Mouse (Mus musculus): Measurements from ENCODE around the gene Grap. TPM values are rescaled to one million over a fixed set of nuclear protein-coding genes. Genes with fewer than 3 reads are reported as not detected.

Grap gene
- total RNA-seq, 2 experiments from 2014 or later: 1.3 to 2.4 TPM

DNA sequence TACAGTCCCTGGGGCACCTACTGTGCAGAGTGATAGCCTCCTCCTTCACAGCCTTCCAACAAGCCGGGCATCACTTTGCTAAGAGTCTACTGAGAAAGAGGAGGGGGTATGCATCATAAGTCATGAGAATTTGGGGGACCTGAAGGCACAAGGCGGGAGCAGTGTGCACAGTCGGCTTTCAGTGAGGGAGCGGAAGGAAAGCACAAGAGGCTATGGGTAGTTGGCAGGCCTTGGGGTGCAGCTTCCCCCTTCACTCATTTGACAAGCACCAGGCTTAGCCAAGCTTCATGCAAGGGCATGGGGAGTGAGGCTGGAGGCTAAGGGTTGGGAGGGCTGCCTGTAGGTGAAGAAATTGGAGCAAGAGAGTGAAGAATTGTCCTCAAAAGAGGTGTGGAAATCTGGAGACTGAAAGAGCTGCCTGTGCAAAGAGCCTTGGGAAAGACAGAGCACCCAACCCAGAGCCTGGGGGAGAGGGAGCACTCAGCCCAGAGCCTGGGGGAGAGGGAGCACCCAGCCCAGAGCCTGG, 1.8 kb downstream of the Grap start:
- ATAC-seq (replicated peaks; ENCODE audit: low FRiP score, low TSS enrichment, poor library complexity, severe bottlenecking): no peak

GRCm38 (mm10) chr11:61655649-61656048, 2.6 kb downstream of the Grap start:
- ATAC-seq (replicated peaks; ENCODE audit: low FRiP score, low TSS enrichment, poor library complexity, severe bottlenecking): no peak

DNA sequence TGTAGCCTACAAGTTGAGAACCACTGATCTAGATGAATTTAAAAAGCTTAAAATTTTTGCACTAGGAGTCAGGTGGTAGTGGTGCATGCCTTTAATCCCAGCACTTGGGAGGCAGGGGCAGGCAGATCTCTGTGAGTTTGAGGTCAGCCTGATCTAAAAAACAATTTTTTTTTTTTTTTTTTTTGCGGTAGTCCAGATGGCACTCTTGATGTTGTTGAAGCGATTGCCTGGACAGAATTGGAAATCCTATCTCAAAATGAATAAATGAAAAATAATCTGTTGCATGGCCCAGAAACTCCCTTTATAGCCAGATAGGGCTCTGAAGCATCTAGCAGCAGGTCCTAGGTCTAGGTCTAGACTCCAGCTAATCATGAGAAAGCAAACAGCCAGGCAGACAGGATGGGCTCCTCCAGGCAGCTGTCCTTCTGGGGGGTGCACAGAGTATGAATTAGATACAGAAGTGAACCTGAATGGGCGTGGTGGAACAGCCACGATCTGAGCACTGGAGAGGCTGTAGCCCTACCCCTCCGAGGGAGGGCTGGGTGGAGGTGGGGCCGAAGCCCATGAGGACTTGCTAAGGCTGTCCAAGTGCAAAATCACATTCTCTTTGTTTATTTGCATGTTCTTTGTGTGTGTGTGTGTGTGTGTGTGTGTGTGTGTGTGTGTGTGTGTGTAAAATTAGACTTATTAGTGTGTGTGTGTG, 3.2 kb downstream of the Grap start:
- ATAC-seq (replicated peaks; ENCODE audit: low FRiP score, low TSS enrichment, poor library complexity, severe bottlenecking): no peak

GRCm38 (mm10) chr11:61657432-61657831, 4.4 kb downstream of the Grap start:
- ATAC-seq (replicated peaks; ENCODE audit: low FRiP score, low TSS enrichment, poor library complexity, severe bottlenecking): no peak

DNA sequence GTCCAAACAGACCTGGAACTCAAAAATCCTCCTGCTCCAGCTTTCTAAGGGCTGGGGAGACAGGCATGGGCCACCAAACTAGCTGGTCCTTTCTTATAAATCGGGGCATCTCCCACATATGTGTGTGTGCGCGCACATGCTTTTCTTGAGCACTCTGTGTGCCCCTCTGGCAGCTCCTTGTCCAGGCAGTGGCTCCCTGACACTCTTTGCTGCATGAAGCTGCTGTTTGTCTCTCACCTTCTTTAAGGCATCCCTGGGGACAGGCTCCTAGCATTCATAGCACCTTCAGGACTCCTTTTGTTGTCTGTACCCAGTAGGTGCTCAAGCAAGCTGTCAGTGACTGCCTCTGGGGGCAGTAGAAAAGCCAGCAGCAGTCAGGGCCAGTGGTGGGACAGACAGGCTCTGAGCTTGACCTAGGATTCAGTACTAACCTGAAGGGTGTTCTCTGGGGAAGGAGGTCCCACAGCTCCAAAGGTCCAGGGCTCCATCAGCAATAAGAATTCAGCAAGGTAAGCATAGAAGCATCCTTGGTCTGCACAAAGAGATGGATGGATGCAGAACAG, 5.4 kb downstream of the Grap start:
- no peak for ATAC-seq (replicated peaks; ENCODE audit: low FRiP score, low TSS enrichment, poor library complexity, severe bottlenecking)

DNA sequence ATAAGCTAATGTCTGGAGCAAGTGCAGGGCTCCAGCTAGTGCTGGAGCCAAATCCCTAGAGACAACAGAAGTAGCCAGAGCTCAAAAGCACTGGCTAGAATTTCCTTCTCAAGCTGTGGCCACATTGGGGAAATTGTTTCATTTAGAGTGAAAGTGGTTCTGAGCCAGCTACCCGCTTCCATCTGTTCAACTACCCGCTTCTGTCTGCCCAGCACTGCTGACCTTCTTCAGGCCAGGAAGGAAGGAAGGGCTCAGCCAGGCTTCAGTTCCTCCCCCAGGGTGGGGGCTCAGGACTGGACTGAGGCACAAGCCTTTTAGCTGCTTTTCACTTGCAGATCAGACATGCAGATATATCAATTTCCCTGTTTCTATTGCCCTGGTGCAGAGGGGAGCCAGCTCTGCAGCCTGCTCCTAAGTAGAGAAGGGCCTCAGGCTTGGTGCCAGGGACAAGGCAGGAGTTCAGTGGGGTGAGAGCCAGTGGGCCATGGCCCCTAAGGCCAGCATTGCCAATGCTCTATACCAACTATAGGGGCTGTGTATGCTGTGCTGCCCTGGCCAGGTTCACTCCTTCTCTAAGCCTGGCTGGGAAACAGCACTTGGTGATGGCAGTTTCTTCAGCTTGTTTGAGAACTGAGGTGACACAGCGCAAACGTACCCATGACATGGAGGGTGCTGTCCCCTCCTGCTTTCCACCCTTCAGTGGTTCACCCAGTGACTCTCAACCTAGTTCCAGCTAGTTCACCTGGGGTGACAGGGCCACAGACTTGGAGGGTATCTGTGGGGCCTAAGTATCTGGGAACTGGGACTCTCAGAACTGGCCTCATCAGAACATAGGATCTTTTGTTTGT, 6.2 kb downstream of the Grap start:
- no peak for ATAC-seq (replicated peaks; ENCODE audit: low FRiP score, low TSS enrichment, poor library complexity, severe bottlenecking)

GRCm38 (mm10) chr11:61660001-61660400, 6.9 kb downstream of the Grap start:
- no peak for ATAC-seq (replicated peaks; ENCODE audit: low FRiP score, low TSS enrichment, poor library complexity, severe bottlenecking)

DNA sequence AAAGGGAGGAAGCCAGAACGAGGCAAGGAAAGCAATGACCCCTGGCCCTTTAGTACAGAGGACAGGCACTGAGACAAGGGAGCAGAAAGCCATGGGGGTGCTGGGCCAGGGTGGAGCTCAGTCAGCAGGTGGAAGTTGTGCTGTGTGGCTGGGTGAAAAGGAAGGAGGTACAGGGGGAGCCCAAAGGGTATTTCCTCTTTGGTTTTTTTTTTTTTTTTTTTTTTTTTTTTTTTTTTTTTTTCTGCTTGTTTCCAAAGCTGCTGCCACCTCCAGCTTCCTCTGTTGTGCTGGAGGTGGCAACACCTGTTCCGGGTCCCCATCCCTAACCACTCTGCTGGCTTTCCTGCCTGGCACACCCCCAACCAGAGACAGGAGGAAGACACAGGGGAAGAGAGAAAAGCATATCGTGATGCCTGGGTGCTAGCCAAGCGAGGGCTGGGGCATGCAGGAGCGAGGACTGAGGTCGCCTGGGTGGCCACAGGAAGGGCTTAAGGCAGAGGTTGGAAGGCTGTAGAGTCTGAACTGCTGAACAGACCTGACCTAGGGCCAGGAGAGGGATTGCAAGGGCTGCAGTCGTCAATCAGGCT, 7.8 kb downstream of the Grap start:
- no peak for ATAC-seq (replicated peaks; ENCODE audit: low FRiP score, low TSS enrichment, poor library complexity, severe bottlenecking)

- ATAC-seq (replicated peaks; ENCODE audit: low FRiP score, low TSS enrichment, poor library complexity, severe bottlenecking): no peak
These were observed 9.1 kb downstream of the Grap start for GRCm38 (mm10) chr11:61662189-61662588.

- ATAC-seq (replicated peaks; ENCODE audit: low FRiP score, low TSS enrichment, poor library complexity, severe bottlenecking): no peak
These were observed 12.3 kb downstream of the Grap start for GRCm38 (mm10) chr11:61665401-61665800.

GRCm38 (mm10) chr11:61665991-61666799, 13.1 kb downstream of the Grap start:
- ATAC-seq (replicated peaks; ENCODE audit: low FRiP score, low TSS enrichment, poor library complexity, severe bottlenecking): peak; percentile 71

GRCm38 (mm10) chr11:61667248-61667647, 14.2 kb downstream of the Grap start:
- no peak for ATAC-seq (replicated peaks; ENCODE audit: low FRiP score, low TSS enrichment, poor library complexity, severe bottlenecking)

DNA sequence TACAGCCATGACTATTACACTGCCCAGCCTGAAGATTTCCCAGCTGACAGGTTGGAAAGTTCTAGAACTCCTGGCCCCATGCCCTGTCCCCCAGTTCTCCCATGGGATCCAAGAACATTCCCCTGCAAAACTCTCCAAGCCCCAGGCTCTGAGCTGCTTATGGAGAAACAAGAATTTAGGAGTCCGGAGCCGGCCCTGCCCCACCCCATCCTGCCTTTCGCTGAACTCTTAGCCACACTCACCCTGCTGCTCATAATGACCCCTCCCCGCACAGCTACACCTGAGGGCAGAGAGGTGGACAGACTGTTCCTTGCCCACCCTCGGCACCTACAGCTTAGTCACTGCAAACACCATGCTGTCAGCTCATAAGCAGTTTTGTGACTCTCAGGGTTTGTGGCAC, 14.7 kb downstream of the Grap start:
- ATAC-seq (replicated peaks; ENCODE audit: low FRiP score, low TSS enrichment, poor library complexity, severe bottlenecking): no peak

DNA sequence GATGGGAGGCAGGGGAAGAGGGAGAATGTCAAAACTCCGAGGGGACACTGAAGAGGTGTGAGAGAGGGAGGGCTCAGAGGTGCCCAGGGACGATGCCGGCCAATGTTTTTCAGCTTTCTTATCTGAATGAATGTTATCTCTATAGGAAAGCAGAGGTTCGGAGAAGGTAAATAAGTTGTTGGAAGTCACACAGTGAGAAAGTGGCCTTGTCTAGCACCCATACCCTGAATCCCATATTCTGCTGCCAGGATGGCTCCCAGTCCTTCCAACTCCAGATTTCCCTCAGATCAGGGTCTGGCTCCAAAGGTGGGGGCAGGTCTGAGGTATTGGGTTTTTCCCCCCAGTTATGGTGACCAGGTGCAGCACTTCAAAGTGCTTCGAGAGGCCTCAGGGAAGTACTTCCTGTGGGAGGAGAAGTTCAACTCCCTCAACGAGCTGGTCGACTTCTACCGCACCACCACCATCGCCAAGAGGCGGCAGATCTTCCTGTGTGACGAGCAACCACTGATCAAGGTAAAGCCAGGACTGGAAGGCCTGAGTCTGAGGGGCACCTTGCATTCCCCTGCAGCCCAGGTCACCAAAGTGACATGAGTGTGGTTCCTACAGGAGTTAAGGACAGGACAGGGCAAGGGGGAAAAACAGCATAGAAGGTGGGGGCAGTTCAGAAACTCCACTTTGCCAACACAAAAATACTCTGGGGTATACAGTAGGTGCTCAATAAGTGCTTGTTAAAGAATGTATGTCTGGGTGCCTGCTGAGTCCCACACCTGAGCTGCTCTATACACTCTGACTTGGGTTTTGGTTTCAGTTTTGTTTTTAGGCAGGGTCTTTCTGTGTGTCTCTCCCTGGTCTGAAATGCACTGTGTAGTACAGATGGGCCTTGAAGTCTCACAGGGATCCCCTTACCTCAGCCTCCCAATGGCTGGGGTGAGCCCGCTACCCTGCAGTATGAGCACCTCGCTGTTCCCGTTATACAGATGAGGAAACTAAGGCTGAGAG, 16.7 kb downstream of the Grap start:
- no peak for ATAC-seq (replicated peaks; ENCODE audit: low FRiP score, low TSS enrichment, poor library complexity, severe bottlenecking)

DNA sequence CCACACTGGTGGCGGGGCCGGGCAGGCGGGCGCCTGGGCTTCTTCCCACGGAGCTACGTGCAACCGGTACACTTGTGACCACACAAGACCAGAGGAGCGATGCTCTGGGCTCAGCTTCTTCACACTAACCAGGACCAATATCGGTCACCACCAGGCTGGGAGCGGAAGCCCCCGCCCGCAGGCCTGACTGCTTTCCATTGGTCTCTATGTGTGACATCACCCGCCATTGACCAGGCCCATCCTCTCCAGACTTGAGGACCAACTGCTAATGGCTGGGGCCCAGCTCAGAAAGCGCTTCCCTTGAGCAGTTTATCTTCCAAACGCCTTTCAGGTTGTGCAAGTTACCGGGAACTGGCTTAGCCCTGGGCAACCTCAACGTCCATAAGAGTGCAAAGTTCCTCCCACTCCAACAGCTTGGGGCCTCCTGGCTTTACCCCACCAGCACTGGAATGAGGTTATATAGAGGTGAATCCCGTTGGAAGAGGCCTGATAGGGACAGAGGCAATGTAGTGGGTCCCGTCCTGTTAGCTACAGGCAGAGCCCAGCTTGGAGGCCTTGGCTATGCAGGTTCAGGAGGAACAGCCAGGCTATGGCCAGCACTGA, 18.8 kb downstream of the Grap start:
- no peak for ATAC-seq (replicated peaks; ENCODE audit: low FRiP score, low TSS enrichment, poor library complexity, severe bottlenecking)

GRCm38 (mm10) chr11:61673686-61674085, 20.6 kb downstream of the Grap start:
- ATAC-seq (replicated peaks; ENCODE audit: low FRiP score, low TSS enrichment, poor library complexity, severe bottlenecking): no peak

DNA sequence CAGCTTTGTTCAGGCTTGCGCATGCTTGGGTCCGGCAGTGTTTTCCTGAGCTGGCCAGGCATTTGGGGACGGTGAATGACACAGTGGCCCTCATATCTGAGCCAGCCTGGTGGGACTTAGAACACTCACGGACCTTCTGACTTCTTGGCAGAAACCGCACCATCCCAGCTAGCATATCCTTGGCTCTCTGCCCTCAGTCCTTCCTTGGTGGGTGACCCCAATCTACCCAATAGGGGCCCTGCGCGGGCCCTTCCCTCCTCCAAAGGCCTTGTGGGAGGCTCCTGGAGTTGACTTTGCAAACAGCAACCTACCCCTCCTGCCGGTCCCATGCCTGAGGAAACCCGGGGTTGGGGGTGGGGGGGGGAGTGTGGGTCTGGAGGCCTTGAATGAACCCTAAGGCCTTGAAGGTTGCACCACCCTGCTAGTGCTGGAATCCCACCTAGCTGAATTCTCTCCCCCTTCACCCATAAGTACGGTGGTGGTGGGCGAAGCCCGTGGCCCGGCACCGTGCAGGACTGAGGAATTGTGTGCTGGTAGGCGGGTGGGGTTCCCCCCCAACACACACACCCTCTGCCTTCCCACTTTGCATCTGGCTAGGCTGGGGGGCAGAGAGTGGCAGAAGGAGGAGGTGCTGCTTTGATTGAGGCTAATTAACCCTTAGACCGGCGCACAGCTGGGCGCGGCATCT, 21.2 kb downstream of the Grap start:
- ATAC-seq (replicated peaks; ENCODE audit: low FRiP score, low TSS enrichment, poor library complexity, severe bottlenecking): no peak
